Mouse (Mus musculus) spleen, postnatal 14 days (tissue): ENCODE data around the gene Cd300lg.

ENCODE experiments used
- DNase-seq, 2 experiments: peaks; one replicate each; pipeline ENCODE4 v3.0.0; 2021 to 2022; ENCODE audit warnings: low spot score in 2 of 2

Gene Cd300lg

GRCm38 (mm10) chr11:102041350-102041949, at the start of gene Cd300lg:
TSS of gene Cd300lg (plus strand) at chr11:102041509.
- no peak for DNase-seq

GRCm38 (mm10) chr11:101991813-101992212, 49.5 kb upstream of the Cd300lg start:
- DNase-seq = no peak

DNA sequence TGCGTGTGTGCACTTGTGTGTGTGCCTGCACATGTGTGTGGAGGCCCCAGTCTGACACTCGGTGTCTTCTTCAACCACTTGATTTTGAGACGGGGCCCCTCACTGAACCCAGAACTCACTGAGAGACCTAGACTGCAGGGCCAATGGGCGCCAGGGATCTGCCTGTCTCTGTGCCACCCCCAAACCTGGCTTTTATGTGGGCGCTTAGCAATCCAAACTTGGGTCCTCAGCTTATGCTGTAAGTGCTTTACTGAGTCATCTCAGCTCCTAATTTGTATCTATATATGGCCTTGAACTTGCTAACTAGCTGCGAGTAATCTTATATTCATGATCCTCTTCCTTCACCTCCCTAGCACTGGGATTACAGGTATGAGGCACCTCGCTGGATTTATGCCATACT, 48.9 kb upstream of the Cd300lg start:
- DNase-seq = no peak

GRCm38 (mm10) chr11:101994100-101994499, 47.2 kb upstream of the Cd300lg start:
- no peak for DNase-seq

DNA sequence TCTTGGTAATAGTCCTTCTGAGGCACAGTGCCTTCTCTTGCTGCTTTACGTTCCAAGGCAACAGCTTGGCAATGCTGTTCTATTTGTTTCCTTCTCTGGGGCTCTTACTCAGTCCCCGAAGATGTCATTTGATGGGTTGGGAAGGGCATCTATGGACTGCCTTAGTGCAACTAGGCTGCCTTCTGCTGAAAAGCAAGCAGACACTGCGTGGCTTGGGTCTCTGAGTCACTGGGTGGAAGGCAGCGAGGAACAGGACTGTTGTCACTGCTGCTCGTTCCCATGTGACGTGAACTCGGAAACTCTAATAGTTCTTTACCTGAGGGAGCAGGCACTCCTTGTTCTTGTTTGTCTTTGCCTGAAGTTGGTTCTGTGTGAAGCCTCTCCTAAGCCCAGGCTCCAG, 45.4 kb upstream of the Cd300lg start:
- no peak for DNase-seq

GRCm38 (mm10) chr11:101998258-101998657, 43.1 kb upstream of the Cd300lg start:
- no peak for DNase-seq

GRCm38 (mm10) chr11:101999466-101999865, 41.8 kb upstream of the Cd300lg start:
- DNase-seq = no peak

DNA sequence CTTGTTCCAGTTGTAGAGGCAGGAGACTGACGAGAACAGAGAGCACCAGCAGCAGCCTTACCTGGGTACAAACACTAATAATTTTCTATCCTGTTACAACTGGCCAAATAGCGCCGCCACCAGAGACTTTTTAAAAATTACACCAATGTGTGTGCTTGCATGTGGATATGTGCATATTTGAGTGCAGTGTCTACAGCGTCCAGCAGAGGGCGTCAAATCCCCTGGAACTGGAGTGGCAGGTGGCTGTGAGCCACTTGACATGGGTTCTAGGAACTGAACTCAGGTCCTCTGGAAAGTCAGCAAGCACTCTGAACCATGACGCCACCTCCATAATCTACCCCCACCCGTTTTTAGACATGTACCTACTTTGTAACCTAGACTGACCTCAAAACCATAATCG, 37.1 kb upstream of the Cd300lg start:
- DNase-seq = no peak

DNA sequence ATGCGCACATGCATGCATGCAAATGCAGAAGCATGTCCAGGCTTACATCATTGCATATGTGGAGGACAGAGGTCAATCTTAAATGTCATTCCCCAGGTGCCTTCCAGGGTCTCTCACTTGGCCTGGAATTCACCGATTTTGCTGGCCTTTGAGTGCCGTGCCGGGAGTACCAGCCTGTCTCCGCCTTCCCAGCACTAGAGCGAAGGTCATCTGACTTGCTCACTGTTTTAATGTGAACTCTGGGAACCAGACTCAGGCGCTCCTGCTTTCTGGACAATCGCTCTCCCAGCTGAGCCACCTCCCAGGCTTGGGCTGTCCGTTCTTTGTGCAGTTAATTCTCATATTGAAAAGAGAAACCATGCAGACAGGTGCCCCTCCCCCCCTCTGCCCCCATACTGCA, 35.0 kb upstream of the Cd300lg start:
- no peak for DNase-seq

DNA sequence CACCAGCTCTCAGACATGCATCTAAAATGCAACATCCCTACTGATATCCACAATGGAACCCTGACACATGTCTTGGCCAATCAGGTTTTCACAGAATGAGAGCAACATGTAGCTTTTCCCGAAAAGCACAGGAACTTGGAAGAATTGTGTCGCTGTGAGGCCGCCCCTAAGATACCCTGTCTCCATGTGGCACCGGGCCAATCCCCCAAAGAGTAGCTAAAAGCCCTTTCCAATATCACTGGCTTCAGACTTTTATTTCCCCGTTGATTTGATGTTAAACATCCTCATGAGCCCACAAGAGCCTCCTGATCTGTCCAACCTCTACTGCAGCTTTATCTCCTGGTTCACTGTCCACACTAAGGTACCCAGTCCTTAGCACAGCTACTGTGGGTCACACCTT, 34.6 kb upstream of the Cd300lg start:
- DNase-seq = no peak

DNA sequence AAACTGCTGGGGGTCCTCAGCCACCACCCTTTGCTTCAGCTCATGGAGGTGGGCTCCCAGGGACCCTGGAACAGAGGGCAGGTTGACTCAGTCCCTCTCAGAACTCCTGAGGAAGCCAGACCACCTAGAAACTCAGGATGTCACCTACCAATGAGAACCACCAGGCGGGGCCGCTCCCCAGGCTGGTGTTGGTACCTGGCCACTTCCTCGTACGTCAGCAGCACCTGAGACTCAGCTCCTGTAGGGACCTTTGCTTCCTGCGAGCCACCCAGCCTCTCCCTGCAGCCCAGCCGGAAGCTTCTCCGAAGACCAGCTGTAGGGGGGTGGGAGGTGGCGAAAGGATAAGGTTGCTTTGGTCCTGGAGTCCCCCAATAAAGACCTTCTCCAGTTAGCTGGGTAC, 32.9 kb upstream of the Cd300lg start:
- no peak for DNase-seq

DNA sequence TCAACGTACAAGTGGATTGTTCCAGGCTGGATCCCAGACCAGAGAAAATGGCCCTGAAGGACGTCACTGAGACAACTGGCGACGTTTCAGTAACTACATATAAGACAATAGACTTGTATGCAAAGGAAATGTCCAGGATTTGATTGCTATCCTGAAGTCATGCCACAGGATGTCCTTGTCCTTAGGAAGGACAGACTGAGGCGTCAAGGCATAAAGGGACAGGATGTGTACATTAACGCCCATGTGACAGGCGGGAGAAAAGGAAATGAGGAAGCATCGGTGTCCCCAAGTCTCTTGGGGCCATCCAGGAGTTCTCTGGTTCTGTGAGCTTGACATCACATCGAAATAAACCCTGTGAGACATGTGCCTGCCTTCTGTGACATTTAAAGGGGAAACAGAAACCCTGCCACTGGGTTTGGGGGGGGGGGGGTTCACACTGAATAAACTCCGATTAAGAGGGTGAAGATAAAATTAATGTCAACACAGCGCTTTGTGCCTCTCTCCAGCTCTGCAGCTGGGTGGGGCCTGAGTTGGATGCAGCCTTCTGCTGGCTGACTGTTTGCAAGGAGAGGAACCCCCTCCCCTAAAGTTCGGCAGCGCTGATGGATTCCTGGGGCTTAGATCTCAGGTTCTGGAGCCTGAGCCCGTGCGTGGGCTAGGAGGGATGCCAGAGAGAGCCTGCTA, 32.2 kb upstream of the Cd300lg start:
- no peak for DNase-seq

DNA sequence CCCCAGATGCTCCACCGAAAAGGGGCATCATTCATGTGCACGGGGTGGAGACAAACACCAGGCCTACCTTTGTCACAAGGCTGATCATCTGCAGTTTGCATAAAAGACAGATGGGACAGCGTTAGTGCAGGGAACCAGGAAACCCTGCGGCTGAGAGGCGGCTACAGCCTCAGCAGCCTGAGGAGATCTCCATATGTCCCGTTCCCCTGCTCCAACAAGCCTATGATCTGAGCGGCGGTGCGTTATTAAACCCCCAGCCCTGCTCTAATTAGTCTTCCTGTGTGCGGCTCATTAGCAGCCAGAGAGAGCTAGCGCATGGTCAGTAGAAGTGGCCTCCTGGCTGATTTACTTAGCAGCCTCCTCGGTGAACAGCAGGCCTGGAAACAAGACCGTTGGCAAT, 31.2 kb upstream of the Cd300lg start:
- no peak for DNase-seq

DNA sequence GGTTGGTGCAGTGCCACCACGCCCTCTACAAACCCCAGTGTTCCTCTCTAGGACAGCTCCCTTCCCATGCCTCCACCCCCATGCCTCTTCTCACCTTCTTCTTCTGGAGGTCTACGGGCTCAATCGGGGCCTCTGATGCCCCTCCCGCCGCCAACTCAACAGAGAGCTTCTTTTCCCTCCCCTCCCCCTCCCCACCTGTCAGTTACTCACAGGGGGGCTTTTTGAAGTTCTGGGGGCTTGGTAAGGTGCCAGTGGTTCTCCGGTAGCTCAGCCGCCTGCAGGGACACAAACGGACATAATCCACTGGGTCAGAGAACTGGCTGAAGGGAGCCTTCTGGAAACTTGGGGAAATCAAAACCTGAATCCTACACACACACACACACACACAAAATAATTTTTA, 29.8 kb upstream of the Cd300lg start:
- DNase-seq = no peak

DNA sequence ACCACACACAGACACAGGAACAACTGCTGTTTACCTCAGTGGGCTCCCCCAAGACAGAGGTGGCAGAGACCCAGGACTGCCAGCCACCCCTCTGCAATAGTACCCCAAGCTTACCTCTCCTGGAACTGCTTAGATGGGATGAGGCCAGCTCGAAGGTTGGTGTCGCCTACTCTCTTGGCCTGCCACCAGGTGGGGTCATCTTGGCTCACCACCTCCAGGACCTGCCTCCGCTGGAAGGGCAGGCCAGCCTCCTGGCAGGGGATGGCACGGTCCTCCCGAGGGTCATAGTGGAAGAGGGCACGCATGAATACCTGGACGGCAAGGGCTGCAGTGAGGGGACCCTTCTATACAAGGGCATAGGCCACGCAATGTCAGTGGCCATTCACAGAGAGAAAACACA, 28.1 kb upstream of the Cd300lg start:
- DNase-seq = no peak

DNA sequence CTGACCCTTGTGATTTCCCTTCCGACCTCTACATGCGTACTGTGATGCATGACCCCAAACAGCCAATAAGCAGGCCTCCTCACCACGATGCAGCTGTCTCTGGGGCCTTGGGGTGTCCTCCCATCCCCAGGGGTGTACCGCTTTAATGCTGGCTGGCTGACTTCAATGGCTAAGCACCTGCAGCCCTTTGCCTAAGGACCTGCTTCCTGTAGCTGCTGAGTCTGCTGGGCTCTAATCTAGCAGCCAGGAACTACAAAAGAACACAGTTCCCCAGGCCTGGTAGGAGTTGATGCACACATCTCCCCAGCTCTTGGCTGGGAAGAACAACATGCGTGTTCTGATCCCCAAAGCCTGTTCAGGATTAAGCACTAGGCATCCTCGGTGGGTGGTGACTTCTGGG, 25.8 kb upstream of the Cd300lg start:
- peak in 1 of 2 experiments; percentile 9 for DNase-seq

- DNase-seq = no peak
These were observed 25.2 kb upstream of the Cd300lg start for GRCm38 (mm10) chr11:102016136-102016535.

GRCm38 (mm10) chr11:102019736-102020135, 21.6 kb upstream of the Cd300lg start:
- no peak for DNase-seq

DNA sequence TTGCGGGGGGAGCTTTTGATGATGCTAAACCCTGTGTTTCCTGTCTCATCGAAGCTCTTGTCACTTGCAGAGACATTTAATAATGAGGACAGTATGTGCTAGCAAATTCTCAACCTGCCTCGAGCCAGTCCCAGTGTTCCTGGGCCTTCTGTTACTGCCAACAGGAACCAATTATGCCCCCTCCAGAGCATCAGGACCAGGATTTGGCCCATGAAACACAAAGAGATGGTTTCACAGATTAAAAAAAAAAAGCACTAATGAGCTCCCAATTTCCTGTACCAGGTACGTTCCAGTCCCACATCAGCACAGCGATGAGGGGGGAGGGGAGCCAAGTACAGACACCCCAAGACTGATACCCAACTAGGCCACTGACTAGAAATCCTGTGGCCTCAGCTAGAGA, 20.1 kb upstream of the Cd300lg start:
- no peak for DNase-seq

DNA sequence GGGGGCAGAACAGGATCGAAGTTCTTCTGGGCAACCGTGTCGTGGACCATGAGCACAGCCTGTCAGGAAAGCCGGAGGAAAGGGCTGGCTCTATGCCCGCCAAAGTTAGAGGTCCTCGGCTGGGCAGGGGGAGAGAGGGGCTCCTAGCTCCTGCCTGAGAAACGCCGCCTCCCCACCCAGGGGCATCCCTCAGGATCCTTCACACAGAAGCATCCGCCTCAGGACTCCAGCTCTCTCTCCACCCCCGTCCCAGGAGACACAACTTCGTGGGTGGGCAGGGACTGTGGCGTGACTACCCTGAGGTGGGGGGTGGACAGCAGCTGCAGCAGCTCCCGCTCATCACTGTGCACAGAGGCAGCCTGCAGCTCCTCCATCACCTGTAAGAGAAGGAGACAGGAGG, 17.9 kb upstream of the Cd300lg start:
- DNase-seq = no peak

DNA sequence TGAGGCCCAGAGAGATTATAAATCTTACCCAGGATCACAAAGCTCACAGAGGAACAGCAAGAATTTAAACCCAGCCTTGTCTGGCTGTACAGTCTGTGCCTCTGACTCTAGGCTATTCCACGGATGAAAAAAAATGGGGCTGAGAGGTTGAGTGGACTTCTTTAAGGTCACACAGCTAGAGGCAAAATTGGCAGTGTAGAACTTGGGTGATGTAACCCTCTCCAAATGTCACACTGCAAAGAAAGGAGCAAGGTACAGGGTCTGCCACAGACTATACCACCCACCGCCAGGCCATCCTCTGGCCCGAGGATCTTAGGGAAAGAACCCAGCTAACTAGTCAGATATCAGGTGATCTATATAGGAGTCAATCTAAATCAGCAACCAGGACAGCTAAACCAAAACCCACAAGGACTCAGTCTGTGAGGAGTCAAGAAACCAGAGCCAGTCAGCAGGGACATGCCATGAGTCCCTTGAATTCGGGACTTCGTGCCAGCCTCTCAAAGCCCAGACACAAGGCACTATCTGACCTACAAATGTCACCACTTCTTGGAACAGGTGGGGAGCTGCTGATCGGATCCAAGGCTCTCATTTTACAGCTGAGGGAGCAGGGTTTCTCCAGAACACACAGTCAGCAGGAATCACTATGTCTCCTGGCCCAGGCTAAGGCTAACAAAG, 17.1 kb upstream of the Cd300lg start:
- no peak for DNase-seq

- DNase-seq = no peak
These were observed 16.4 kb upstream of the Cd300lg start for GRCm38 (mm10) chr11:102024875-102025274.

- no peak for DNase-seq
These were observed 16.0 kb upstream of the Cd300lg start for GRCm38 (mm10) chr11:102025354-102025753.
